Mouse (Mus musculus) testis, adult 2 months (tissue): ENCODE data around the gene Osbpl8. TPM values are rescaled to one million over a fixed set of nuclear protein-coding genes. Genes with fewer than 3 reads are reported as not detected.

Experiments
- H3K27ac ChIP-seq: fragments of 200-500 bp; 2 replicates; pipeline ENCODE4 v1.5.1; 2012; ENCODE audit warnings: low read depth, low read length; ENCODE audit not compliant: control insufficient read depth, insufficient read depth
- H3K27me3 ChIP-seq: fragments of 200-500 bp; 2 replicates; pipeline ENCODE4 v1.6.1; 2012; ENCODE audit warnings: mild to moderate bottlenecking, low read length, moderate library complexity; ENCODE audit not compliant: control insufficient read depth, insufficient read depth
- H3K36me3 ChIP-seq: fragments of 200-500 bp; 2 replicates; pipeline ENCODE4 v1.6.1; 2012; ENCODE audit warnings: mild to moderate bottlenecking, low read length; ENCODE audit not compliant: control insufficient read depth, insufficient read depth
- H3K4me1 ChIP-seq: fragments of 200-500 bp; 2 replicates; pipeline ENCODE4 v1.6.1; 2012; ENCODE audit warnings: low read length; ENCODE audit not compliant: control insufficient read depth, insufficient read depth
- H3K4me3 ChIP-seq: fragments of 200-500 bp; 2 replicates; pipeline ENCODE4 v1.5.1; 2012; ENCODE audit warnings: low read depth, mild to moderate bottlenecking, low read length, moderate library complexity, mixed read lengths; ENCODE audit not compliant: control insufficient read depth
- CTCF ChIP-seq: fragments of 200-500 bp; IDR thresholded peaks from 2 replicates; pipeline ENCODE4 v1.5.1; 2012; ENCODE audit warnings: low read depth, mild to moderate bottlenecking, inconsistent platforms, low read length, moderate library complexity; ENCODE audit not compliant: control insufficient read depth, insufficient read depth, insufficient replicate concordance
- POLR2A ChIP-seq: fragments of 200-500 bp; IDR thresholded peaks from 2 replicates; pipeline ENCODE4 v1.6.1; 2012; ENCODE audit warnings: low read depth, mild to moderate bottlenecking, inconsistent platforms, low read length, moderate library complexity; ENCODE audit not compliant: control insufficient read depth
- polyA plus RNA-seq: library from polyadenylated mRNA; depleted of rRNA; stranded (reverse); fragments of >200 nt; gene quantifications from 2 replicates; pipeline ENCODE4 v1.2.3, GENCODE M21; 2012

The Osbpl8 gene
- polyA plus RNA-seq, 1 experiment = 4.7 TPM

- no peaks in the 10 kb centered on the region for H3K27me3 ChIP-seq
- TF ChIP-seq CTCF (no peak), POLR2A (no peak)
- no peaks in the 10 kb centered on the region for H3K36me3 ChIP-seq
- H3K27ac ChIP-seq = no peak overlapping the region
- no peak overlapping the region for H3K4me3 ChIP-seq
- no peaks in the 10 kb centered on the region for H3K4me1 ChIP-seq
Measured at GRCm38 (mm10) chr10:111257358-111257757, 92.8 kb downstream of the Osbpl8 start.

GRCm38 (mm10) chr10:111258256-111258655, 93.7 kb downstream of the Osbpl8 start:
- Histone ChIP-seq H3K4me3 (no peak overlapping the region), H3K4me1 (no peaks in the 10 kb centered on the region), H3K27ac (no peak overlapping the region), H3K27me3 (no peaks in the 10 kb centered on the region), H3K36me3 (no peaks in the 10 kb centered on the region)
- no peak for TF ChIP-seq CTCF
- TF ChIP-seq POLR2A = no peak

GRCm38 (mm10) chr10:111271687-111272086, 107.1 kb downstream of the Osbpl8 start:
- no peak for TF ChIP-seq POLR2A
- no peak for TF ChIP-seq CTCF
- no peak overlapping the region for H3K27ac ChIP-seq
- no peaks in the 10 kb centered on the region for H3K4me1 ChIP-seq
- H3K36me3 ChIP-seq = peaks cover 2% of the 10 kb centered on the region
- H3K27me3 ChIP-seq = no peaks in the 10 kb centered on the region
- no peak overlapping the region for H3K4me3 ChIP-seq

- TF ChIP-seq CTCF (no peak), POLR2A (no peak)
- Histone ChIP-seq H3K36me3 (peaks cover 2% of the 10 kb centered on the region), H3K27ac (0 out of 2 replicates have a peak overlapping the region, but pooled peaks have one; percentile 13), H3K4me1 (no peaks in the 10 kb centered on the region), H3K27me3 (no peaks in the 10 kb centered on the region), H3K4me3 (no peak overlapping the region)
Measured at GRCm38 (mm10) chr10:111272905-111273304, 108.4 kb downstream of the Osbpl8 start.

- no peak for TF ChIP-seq POLR2A
- TF ChIP-seq CTCF = no peak
- Histone ChIP-seq H3K4me1 (no peaks in the 10 kb centered on the region), H3K36me3 (peaks cover 2% of the 10 kb centered on the region), H3K27ac (peak overlapping the region; percentile 87), H3K4me3 (peak overlapping the region; percentile 67), H3K27me3 (no peaks in the 10 kb centered on the region)
Measured at GRCm38 (mm10) chr10:111273463-111274088, 109.0 kb downstream of the Osbpl8 start.

- H3K4me3 ChIP-seq = no peak overlapping the region
- TF ChIP-seq POLR2A = no peak
- no peak for TF ChIP-seq CTCF
- H3K27me3 ChIP-seq = no peaks in the 10 kb centered on the region
- H3K4me1 ChIP-seq = no peaks in the 10 kb centered on the region
- H3K36me3 ChIP-seq = peaks cover 2% of the 10 kb centered on the region
- H3K27ac ChIP-seq = no peak overlapping the region
Measured at GRCm38 (mm10) chr10:111275822-111276221, 111.3 kb downstream of the Osbpl8 start.

- Histone ChIP-seq H3K27me3 (no peaks in the 10 kb centered on the region), H3K4me1 (no peaks in the 10 kb centered on the region; the same call in none of the 2 replicates), H3K36me3 (peaks cover 2% of the 10 kb centered on the region), H3K4me3 (peak overlapping the region; percentile 100; the same call in 1 of the 2 replicates), H3K27ac (no peak overlapping the region; the same call in 1 of the 2 replicates)
- TF ChIP-seq CTCF (no peak), POLR2A (no peak)
Measured at GRCm38 (mm10) chr10:111297631-111298030, 133.1 kb downstream of the Osbpl8 start.
